Mouse (Mus musculus): ENCODE data around the gene Galnt14.

DNA sequence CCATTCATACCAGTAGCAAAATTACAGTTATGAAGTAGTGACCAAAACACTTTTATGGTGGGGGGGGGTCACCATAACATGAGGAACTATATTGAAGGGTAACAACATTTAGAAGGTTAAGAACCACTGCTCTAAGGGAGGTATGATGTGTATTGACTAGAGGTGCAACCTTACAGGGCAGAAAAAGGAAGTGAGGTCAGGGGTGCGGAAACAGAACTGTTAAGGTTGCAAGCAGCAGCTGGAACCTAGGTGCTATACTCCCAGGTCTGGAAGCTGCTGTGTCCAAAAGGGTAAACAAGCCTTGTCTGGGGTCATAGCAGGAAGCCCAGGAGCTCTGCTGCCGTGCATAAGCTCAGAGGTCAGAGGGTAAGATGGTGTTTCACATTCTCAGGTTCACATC is 162.8 kb downstream of the Galnt14 start:
- TF ChIP-seq CTCF (conservative IDR thresholded peaks at IDR 0.05; ENCODE audit: low read length) (no peak), POU5F1 (IDR thresholded peaks at IDR 0.05; ENCODE audit: borderline replicate concordance, low read length) (no peak), NANOG (IDR thresholded peaks at IDR 0.05; ENCODE audit: borderline replicate concordance, low read length) (no peak)

Data from E14TG2a.4 (cell line).